Mouse (Mus musculus): ENCODE results near the gene Supt16. TPM values are rescaled to one million over a fixed set of nuclear protein-coding genes. Genes with fewer than 3 reads are reported as not detected.
A peak's percentile ranks its signal among the peaks of the same experiment; 100 is the strongest.

The Supt16 gene
- total RNA-seq, 2 experiments from 2014 or later, result 53.4 to 53.9 TPM

DNA sequence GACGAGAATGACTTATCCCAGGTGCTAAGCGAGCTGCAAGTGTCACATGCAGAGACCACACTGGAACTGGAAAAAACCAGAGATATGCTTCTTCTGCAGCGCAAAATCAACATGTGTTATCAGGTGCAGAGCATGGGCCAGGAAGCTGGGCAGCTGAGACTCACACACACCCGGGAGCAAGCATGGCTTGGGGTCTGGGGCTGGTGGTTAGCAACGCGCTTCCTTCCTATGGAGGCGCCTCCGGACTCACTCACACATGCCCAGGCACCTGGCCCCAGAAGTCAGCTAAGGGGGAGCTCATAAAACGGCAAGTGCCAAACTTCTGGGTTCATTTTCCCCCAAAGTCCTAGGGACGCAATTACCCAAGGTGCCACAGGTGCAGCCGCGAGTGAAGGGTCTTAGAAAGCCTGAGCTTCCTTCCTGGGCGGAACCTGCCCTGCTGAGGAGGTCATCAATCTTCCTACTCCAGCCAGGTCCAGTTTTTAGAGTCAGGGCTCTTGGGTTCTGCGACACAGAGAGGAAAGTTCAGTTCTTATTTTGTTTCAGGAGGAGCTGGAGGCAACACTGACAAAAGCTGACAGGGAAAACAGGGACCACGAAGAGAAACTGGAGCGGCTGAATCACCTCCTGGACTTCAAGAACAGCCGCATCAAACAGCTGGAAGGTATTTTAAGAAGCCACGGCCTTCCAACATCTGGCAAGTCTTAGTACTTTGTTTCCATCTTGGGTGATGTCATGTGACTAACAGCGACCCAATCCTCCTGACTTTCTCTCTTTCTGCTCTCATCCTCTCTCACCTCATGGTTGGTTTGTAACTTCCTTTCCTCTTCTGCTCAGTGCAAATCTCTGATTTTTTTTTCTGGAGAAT is 56.4 kb downstream of the Supt16 start:
- H3K27ac ChIP-seq, result no peak overlapping the region
- DNase-seq (ENCODE audit: low spot score in 2 of 2), result no peak
- TF ChIP-seq CTCF (conservative IDR thresholded peaks at IDR 0.05), result no peak
- H3K4me3 ChIP-seq, result no peak overlapping the region

DNA sequence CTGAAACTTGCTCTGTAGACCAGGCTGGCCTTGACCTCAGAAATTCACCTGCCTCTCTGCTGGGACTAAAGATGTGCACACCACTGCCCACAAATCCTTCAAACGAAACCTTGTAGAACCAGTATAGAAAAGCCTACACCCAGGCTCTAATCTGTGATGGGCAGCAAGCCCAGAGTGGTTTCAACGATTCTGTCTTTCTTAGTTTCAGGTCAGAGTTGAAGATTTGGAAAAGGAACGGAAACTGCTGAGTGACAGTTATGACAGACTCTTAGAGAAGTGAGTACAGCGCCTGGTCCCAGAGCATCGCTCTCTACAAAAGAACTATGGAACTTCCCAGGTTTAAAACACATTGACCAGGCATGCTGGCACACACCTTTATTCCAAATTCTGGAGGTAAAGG is 63.6 kb downstream of the Supt16 start:
- no peak for DNase-seq (ENCODE audit: low spot score in 2 of 2)
- H3K27ac ChIP-seq, result no peak overlapping the region
- no peak for TF ChIP-seq CTCF (conservative IDR thresholded peaks at IDR 0.05)
- H3K4me3 ChIP-seq, result no peak overlapping the region

DNA sequence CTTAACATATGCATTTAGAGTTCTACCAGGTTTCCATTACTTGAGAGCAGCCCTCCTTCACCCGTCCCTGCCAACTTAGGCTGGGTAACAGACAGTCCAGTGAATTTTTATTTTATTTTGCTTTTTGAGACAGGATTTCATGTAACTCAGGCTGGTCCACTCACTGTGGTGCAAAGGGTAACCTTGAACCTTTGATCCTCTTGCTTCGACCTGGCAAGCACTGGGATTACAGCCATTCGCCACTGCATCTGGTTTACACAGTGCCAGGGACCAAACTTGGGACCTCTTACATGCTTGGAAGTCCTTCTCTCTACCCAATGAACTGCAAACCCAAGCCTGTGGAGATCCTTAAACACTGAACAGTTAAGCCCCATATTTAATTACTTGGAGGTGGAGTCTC is 72.6 kb downstream of the Supt16 start:
- Histone ChIP-seq H3K4me3 (no peak overlapping the region), H3K27ac (no peak overlapping the region)
- TF ChIP-seq CTCF (conservative IDR thresholded peaks at IDR 0.05), result no peak
- no peak for DNase-seq (ENCODE audit: low spot score in 2 of 2)

DNA sequence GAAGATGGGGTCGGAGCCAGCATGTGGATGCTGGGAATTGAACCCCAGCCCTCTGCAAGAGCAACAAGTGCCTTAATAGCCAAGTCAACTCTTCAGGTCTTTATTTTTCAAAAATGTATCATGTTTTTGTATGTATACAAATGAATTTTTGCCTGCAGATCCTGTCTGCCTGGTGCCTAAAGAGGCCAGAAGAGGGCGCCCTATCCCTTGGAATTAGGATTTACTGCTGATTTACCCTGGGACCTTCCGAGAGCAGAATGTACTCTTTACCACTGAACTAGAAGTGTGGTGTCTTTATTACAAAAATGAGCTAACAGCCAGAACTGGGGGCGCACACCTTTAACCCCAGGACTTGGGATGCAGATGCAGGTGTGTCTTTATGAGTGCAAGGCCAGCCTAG is 73.3 kb downstream of the Supt16 start:
- peak; percentile 47 to 80 for DNase-seq (ENCODE audit: low spot score in 2 of 2)
- Histone ChIP-seq H3K27ac (no peak overlapping the region), H3K4me3 (no peak overlapping the region)
- TF ChIP-seq CTCF (conservative IDR thresholded peaks at IDR 0.05), result peak; percentile 91

DNA sequence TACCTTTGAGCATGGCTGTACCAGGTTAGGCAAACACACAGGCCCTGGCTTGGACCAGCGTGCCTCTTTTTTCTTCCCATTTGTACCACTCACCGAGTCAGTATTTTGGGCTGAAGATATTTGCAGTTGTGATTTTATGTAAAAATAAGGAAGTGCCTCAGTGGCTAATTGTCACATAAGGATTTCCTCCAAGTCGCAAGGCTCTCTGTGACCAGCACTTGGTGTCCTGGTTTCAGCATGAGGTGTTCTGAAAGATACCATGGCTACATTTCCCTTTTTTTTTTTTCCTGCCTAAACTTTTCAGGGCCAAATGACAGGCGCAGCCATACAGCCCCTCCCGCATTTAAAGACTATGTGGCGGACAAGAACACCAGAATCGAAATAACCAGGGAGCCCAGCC is 77.0 kb downstream of the Supt16 start:
- DNase-seq (ENCODE audit: low spot score in 2 of 2), result no peak
- Histone ChIP-seq H3K27ac (no peak overlapping the region), H3K4me3 (no peak overlapping the region; the same call in 1 of the 2 replicates)
- TF ChIP-seq CTCF (conservative IDR thresholded peaks at IDR 0.05), result no peak

DNA sequence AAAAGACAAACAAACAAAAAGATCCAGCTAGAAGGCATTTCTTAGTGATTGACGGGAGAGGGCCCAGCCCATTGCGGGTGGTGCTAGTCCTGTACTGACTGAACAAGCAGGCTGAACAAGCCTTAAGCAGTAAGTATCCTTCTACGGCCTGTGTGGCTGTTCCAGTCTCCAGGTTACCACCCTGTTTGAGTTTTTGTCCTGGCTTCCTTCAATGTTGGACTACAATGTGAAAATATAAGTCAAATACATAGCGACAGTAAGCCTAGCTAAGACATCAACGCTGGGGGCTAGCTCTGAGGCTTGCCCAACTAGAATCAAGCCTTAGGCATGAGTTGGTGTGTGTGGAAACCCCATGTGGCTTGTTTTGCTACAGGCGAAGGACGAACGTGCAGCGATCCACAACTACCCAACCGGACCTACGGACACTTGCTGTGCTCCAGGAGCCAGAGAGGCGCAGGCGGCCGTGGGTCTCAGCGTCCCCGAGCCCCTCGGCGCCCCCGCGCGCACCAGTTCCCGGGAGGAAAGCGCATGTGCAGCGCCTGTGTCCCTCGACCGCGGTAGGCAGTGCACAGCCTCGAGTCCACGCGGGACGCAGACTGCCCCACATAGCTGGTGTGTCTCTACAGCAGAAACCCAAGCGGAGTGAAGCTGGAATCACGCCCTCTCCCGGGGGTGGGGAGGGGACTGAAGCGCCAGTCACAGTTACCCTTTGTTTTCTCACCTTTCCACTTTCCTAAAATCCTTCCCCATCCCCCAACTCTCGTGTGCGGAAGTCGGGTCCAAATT is 78.2 kb downstream of the Supt16 start:
- TF ChIP-seq CTCF (conservative IDR thresholded peaks at IDR 0.05), result peak; percentile 36; the same call in 1 of the 2 replicates
- no peak for DNase-seq (ENCODE audit: low spot score in 2 of 2)
- Histone ChIP-seq H3K4me3 (peak overlapping the region; percentile 67), H3K27ac (peak overlapping the region; percentile 72)

DNA sequence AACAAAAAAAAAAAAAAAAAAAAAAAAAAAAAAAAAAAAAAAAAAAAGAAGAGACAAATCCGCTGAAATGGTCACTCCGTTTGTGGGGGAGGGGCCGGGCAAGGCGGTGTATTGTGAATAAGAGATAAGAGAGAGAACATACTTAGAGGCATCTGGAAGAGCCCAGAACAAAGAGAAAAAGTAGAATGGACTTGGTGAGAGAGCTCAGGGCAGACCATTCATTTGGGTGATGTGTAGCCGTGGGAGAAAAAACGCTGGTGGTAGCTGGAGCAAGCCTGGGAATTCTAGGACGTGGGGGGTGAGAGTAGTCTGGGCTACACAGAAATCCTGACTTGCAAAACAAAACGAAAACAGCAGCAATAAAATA is 78.8 kb downstream of the Supt16 start:
- no peak for TF ChIP-seq CTCF (conservative IDR thresholded peaks at IDR 0.05)
- H3K4me3 ChIP-seq, result peak overlapping the region; percentile 67; the same call in 1 of the 2 replicates
- no peak overlapping the region for H3K27ac ChIP-seq
- DNase-seq (ENCODE audit: low spot score in 2 of 2), result no peak

DNA sequence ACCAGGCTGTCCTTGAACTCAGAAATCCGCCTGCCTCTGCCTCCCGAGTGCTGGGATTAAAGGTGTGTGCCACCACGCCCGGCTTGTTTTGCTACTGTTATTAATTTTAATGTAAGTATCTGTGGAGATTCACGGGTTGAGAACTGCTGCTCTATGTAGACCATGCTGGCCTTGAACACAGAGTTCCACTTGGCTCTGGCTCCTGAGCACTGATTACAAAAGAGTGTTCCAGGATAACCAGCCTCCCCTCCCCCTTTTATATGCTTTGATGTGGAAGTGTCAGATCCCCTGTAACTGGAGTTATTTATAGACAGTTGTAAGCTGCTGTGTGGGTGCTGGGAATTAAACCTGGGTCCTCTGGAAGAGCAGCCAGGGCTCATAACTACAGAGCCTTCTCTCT is 80.0 kb downstream of the Supt16 start:
- H3K27ac ChIP-seq, result no peak overlapping the region
- no peak for TF ChIP-seq CTCF (conservative IDR thresholded peaks at IDR 0.05)
- no peak for DNase-seq (ENCODE audit: low spot score in 2 of 2)
- no peak overlapping the region for H3K4me3 ChIP-seq

DNA sequence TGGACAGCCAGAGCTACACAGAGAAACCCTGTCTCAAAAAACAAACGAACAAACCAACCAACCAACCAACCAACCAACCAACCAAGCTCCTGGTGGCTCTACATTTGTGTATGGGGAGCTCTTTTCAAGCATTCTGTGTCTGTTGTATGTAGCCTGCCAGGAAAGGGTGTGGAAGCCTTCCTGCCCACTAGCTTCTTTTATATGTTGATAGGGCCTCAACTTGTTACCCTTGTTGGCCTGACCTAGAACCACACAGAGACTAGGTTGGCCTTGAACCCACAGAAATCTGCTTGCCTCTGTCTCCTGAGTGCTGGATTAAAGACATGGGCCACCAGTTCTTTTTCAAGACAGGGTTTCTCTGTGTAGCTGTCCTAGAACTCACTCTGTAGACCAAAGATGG is 83.1 kb downstream of the Supt16 start:
- Histone ChIP-seq H3K27ac (no peak overlapping the region), H3K4me3 (no peak overlapping the region)
- TF ChIP-seq CTCF (conservative IDR thresholded peaks at IDR 0.05), result no peak
- no peak for DNase-seq (ENCODE audit: low spot score in 2 of 2)

Other genes starting within 250 kb of the Supt16 start
- 10 to 100 TPM; 27.9 to 32.2 TPM for gene Arhgef40, start 212.7 kb downstream of the Supt16 start, total RNA-seq (2021)
- gene Tmem253, start 181.8 kb downstream of the Supt16 start, total RNA-seq (2021), result 1 to 10 TPM in 1 of 2 experiments, under 1 TPM in 1; 0.34 to 1.4 TPM
- 10 to 100 TPM; 46.5 to 46.8 TPM for gene Zfp219, start 176.7 kb downstream of the Supt16 start, total RNA-seq (2021)
- not detected for gene Olfr221, start 155.0 kb downstream of the Supt16 start, total RNA-seq (2021)
- gene Hnrnpc, start 93.4 kb downstream of the Supt16 start, total RNA-seq (2021), result 100 to 1,000 TPM; 245 to 262 TPM
- gene Rpgrip1, start 86.7 kb downstream of the Supt16 start, total RNA-seq (2021), result 1 to 10 TPM; 1.7 to 2.2 TPM
- gene Chd8, start 60.4 kb upstream of the Supt16 start, total RNA-seq (2021), result 100 to 1,000 TPM; 126 to 138 TPM
- 10 to 100 TPM; 63.9 to 66.0 TPM for gene Tox4, start 81.7 kb upstream of the Supt16 start, total RNA-seq (2021)
- 10 to 100 TPM; 35.4 to 36.2 TPM for gene Rab2b, start 82.1 kb upstream of the Supt16 start, total RNA-seq (2021)
- gene Mettl3, start 107.7 kb upstream of the Supt16 start, total RNA-seq (2021), result 10 to 100 TPM; 43.7 to 47.9 TPM
- 10 to 100 TPM; 44.5 to 45.3 TPM for gene Sall2, start 131.3 kb upstream of the Supt16 start, total RNA-seq (2021)
- gene Olfr1513, start 159.0 kb upstream of the Supt16 start, total RNA-seq (2021), result not detected
- not detected for gene Olfr1512, start 181.8 kb upstream of the Supt16 start, total RNA-seq (2021)
- gene Olfr1511, start 200.0 kb upstream of the Supt16 start, total RNA-seq (2021), result not detected
- gene Olfr1510, start 217.0 kb upstream of the Supt16 start, total RNA-seq (2021), result not detected
- not detected for gene Olfr1509, start 245.6 kb upstream of the Supt16 start, total RNA-seq (2021)